Mouse (Mus musculus): ENCODE results near the gene Wnt3a.
"Not testable (repeated sequence)": the region's sequence is repeated elsewhere in the genome, so short reads cannot be mapped to it uniquely, and the experiment has no call there.

Wnt3a gene

DNA sequence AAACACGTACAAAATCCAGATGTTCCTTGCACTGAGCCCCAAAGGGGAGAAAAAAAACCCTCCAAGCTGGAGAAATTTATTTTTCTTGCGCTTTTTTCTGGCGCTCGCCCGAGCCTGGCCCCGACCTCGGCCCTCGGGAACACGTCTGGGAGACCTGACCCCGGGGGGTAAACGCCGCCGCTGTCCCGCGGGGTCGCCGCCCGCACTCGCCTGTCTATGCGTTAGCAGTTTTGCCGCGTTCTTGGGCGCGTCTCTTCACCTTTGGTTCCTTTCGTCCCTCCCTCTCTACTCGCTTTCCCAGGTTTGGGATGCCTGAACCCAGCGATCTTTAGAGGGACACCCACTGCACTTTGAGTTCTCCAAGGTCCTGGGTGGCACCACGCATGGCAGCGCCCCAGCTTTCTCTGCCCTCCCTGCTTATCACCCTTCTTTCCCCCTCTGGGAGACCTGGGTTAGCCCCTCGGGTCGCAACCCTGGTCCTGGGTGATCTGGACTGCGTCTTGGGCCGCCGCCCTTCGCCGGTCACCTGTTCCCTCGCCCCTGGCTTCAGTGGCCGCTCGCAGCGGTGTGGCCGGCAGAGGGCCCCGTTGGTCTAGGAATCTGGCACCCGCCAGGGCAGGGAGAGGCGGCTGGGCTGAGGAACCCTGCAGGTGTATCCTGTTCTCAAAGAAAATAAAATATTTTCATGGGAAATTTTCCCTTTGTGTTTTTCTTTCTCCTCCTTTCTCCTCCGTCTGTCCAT is 17.0 kb upstream of the Wnt3a start:
- DNase-seq (ENCODE audit: low spot score): peak; percentile 64

DNA sequence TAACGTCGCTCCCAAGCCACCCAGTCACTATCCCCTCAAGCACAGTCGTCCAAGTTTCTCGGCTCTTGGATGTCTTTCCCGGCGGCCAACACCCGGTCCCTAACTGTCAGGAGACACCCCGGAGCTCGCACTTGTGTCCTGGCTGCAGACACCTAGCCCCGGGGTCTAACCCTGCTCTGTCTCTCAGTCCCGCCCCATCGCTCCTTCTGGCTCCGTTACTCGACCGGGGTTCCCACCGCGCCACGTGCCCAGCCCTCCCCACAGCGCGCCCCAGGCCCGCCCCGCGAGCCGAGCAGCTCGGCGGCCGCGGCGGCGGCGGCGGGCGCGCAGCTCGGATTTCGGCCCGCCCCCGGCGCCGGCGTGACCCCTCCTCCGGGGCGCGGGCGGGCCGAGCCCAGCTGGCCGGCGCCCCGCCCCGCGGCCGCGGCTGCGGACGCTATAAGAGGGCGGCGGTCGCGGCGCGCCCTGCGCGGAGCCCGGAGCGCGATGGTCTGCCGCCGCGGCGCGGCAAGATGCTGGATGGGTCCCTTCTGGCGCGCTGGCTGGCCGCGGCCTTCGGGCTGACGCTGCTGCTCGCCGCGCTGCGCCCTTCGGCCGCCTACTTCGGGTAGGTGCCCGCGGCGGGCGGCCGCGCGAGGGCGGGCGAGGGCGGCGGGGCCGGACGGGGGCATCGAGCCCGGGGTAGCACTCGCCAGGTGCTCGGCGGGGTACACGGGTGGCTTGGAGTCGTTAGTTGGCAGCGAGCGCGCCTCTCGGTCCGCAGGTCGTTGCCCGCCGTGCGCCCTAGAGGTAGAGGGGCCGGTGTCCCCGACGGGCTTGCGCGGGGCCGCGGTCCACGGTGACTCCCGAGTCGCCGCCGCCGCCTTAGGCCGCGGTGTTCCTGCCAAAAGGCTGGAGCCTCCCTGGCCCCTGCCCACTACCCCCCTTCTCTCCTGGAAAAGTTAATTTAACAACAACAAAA is 16.2 kb upstream of the Wnt3a start, which contains the start of gene Wnt9a:
Wnt9a (plus strand) TSS at position 468 of the 961 bp plus-strand sequence.
- peak; percentile 17 for DNase-seq (ENCODE audit: low spot score)

DNA sequence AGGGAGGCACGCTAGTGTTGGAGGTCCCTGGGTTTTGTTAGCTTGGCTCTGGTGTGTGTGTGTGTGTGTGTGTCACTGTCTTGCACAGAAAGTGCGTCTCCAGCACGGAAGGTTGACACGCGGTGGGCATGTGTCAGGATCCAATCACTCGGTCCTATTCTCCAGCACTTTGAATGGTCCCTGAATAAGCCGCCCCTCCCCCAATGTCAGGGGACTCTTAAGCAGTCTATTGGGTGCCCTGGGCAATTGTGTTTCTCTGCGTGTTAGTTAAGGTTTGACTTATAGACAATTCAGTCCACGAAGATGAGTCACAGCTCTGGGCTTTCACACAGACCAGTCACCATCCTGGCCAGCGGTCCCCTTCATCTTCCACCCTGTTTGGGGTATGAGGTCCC is 15.3 kb upstream of the Wnt3a start:
- DNase-seq (ENCODE audit: low spot score): no peak

DNA sequence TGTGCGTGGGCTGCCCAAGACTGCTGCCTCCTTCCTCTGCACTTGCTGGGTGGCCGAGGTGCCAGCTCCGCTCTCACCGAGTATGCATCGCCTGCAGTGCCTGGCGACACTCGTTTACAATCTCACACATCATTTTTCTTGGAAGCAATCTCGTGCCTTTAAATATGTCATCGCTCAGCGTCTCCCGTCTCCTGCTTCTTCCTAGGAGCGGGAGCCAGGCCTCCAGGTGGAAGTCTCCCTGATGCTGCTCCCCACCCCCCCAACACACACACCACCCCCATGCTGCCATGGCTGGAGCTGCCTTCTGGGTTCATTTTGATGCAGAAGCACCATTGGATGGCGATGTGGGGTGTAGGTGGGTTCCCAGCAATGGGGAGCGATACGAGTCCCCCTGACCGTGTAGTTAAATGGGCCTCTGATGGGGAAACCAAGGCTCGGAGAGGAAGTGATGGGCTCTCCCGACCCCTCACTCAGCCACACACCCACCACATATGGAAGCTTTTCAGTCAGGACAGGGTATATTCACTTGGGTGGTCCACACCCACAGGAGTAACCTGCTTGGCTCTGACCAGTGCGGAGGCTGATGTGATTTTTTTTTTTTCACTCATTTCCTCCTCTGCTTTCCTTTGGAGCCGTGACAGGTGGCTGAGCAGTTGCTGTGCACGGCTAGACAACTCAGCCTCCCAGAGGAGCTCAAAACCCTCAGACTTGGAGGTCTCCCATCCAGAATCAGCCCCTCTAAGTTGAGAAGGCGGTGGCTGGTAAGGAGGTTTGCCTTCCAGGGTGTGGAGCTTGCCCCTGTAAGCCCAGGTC is 14.7 kb upstream of the Wnt3a start:
- no peak for DNase-seq (ENCODE audit: low spot score)

DNA sequence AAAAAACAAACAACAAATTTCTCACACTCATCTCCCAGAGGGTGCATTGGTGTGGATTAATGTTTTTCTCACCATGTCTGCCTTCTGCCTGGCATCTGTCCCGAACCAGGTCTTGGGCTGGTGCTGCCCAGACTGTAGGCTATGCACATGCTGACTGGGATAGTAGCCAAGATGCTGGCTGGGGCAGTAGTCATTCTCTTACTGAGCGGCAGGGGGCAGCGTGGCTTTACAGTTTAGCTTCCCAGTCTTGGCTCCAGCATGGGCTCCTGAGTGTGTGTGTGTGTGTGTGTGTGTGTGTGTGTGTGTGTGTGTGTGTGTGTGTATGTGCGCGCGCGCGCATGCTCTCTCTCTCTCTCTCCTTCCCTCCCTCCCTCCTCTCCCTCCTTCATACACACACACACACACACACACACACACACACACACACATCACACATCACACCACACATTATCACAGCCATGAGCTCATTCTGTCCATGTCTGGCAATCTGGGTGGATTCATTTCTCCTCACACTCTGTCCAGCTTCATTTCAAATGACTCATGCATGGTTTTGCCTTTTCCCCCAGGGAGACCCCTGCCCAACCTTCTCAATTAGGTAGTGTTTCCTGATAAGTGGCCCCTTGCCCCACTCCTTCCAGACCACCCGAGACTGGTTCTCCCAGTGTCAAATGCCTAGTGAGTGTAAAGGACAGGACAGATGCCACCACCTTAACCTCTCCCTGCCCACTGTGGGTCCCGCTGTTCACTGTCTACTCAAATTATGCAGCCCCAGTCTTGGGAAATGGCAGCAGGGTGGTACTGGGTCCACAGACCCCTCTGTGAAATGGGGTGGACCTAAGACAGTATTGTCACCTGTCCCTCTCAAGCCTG is 12.4 kb upstream of the Wnt3a start:
- peak; percentile 92 for DNase-seq (ENCODE audit: low spot score)

DNA sequence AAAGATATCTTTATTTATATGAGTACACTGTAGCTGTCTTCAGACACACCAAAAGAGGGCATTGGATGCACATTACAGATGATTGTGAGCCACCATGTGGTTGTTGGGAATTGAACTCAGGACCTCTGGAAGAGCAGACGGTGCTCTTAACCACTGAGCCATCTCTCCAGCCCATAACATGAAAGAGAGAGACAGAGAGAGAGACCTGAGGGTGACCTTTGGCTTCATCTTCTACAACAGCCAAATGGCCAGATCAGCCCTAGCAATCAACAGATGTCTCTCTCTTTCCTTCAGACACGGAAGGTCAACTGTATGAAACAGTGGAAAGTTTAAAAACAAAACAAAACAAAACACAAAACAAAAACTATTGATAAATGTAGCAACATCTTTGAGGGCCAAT is 10.5 kb upstream of the Wnt3a start:
- DNase-seq (ENCODE audit: low spot score): not testable (repeated sequence)

DNA sequence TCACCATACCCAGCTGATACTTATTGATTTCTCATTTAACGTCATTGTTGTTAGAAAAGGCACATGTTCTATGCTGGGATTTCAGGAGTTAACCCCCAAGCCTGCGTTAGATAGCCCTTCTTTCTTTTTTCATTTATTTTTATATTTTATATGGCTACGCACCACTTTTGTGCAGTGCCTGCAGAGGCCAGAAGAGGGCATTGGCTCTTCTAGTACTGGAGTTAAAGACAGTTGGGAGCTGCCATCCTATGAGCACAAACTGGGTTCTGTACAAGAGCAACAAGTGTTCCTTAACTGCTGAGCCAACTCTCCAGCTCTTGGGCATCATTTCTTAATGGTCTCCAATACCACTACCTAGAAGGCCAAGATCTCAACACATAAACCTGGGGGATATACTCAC is 9.6 kb upstream of the Wnt3a start:
- DNase-seq (ENCODE audit: low spot score): peak; percentile 37

DNA sequence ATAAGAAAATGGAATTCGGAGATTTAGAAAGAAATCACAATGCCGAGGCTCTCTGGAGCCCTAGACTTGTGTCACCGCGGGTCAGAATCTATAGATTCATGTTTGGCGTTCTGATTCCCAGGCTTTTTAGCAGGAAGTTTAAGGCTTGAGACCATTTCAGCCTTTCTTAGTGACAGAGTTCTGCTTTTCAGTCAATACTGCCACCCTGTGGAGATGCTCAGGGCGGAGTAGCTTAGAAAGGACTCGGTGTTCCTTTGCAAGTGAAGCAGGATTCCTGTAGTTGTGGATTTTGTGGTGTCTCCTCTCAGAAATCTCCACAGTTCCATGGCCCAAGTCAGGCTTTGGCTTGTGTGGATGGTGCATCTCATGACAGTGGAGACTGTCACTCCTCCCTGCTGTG is 7.4 kb upstream of the Wnt3a start:
- DNase-seq (ENCODE audit: low spot score): peak; percentile 69

DNA sequence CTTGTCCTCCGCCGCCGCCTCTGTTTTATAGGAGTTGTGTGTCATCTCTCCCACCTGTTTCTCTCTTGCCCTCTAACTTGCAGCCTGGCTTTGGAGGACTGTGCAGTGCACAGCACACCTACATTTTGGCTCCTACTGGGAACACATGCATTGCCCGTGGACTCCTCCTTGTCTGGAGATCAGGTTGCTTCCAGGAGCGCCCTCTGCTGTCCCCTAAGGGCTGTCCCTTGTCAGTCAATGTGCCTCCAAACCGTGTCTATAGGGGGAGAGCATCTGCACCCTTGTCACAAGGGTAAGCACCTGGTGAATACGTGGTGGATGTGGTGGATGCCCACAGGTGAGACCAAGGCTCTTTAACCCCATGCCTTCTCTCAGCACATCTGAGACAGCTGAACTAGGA is 3.1 kb upstream of the Wnt3a start:
- peak; percentile 37 for DNase-seq (ENCODE audit: low spot score)

DNA sequence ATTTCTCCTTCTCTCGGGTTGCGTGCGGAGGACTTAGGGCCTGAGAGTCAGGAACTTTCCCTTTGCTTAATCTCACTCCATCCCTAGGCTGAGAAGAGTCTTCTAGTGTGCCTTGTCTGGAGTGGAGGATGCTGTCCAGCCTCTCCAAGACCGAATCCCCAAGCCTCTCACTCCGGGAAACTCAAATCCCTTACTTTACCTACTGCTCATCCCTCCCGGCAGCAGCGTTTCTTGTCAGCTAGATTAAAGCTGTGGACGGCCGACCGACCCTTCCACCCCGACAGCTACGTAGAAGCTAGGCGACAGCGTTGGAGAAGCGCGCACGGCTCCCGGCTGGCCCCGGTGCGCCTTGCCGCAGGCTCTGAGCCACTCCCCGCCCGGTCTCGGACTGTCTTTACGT is 846 bp downstream of the Wnt3a start:
- DNase-seq (ENCODE audit: low spot score): no peak

DNA sequence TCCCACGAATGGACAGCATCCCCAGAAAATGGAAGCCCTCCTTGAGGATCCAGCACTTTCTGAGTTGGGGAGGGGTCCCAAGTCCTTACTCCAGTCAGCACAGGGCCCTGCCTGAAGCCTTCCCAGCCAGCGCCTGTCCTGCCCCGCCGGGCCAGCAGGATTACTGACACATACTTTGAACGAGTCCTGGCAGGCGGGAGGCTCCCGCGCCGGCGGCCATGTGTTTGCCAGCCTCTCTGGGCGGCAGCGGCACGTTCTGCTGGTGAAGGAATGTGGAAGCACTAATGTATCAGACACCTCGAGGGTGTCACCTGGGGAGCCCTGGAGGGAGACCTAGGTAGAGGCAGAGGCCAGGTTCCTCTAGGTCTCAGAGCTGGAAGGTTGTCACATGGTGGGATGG is 6.4 kb downstream of the Wnt3a start:
- DNase-seq (ENCODE audit: low spot score): no peak

DNA sequence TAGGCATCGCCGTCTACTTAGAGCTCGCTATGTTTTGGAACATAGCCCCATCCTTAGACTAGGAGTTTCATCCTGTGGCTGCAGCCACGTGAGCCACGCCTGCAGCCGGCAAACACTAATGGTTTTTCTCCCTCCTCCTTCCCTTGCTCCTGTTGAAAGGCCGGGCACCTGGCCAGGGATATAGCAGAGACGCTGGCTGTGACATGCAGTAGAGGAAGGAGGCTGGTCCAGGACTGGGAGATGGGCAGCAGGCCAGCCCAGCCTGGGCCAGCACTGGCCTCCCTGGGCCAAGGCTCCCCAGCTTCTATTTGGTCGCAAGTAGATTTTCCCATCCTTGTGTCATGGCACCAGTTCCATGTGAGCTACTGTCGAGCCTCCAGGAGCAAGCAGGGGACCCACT is 7.6 kb downstream of the Wnt3a start:
- peak; percentile 46 for DNase-seq (ENCODE audit: low spot score)

DNA sequence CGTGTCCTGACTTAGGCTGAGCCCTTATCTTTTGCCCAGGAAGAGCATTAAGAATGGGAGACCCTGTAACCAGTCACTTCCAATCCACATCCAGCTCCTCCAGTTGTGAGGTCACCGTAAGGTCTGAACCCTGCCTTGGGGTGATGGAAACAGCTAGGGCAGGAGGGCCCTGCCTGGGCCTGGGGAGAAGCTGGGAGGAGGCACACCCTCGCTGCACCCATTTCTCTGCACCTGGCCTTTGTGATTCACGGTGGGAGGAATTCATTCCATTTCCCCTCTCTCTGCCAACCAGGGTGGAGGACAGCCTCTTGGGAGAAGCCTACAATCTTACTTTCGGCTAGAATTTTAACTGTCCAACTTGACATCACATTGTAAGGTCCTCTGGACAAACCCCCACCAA is 8.4 kb downstream of the Wnt3a start:
- DNase-seq (ENCODE audit: low spot score): no peak

DNA sequence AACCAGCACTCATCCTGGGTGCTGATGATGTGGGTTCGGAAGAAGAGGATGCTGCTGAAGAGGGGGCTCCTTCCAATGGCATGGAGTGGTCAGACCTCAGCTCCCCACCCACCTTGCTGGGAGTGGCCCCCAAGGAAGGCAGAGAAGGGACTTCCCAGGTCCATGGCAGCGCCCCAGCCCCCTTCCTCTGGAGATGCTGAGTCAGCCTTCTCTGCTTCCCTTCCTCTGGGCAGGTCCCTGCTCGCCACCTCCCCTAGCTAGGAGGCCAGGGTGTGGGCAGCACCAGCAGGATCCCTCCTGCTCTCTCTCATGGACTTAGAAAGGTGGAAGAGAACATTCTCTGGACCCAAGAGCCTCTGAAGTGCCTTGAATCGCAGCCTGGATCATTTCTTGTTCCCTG is 12.5 kb downstream of the Wnt3a start:
- DNase-seq (ENCODE audit: low spot score): no peak

DNA sequence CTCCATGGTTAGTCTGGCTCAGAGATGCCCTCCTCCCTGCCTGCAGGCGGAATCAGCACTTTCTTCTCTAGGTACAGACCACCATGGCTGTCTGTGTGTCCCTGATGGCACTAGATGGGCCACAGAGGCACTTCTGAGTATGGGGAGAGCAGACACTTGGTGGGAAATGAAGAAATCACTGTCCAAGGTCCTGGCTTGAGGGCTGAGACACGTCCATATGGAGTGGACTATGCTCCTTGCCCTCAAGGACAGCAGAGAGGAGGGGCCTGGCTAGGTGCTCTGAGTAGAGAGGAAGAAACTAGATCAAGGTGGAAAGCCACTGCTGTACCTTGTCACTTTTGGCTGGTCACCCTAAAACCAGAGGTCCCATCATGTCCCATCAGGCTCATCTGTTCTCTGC is 13.7 kb downstream of the Wnt3a start:
- no peak for DNase-seq (ENCODE audit: low spot score)

DNA sequence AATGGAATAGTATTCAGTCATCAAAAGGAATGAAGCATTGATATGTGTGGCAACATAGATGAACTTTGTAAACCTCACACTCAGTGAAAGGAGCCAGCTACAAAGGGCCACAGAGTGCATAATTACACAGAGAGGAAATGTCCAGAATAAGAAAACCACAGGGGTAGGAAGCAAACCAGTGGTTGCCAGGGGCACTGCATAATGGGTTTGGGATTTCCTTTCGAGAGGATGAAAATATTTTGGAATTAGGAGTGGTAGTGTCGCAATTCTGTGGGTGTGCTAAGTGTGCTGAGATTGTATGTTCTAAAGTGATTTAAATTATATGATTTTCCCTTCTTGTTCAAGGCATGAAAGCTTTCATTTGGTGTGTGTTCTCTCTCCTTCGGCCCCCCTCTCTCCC is 16.4 kb downstream of the Wnt3a start:
- DNase-seq (ENCODE audit: low spot score): no peak

DNA sequence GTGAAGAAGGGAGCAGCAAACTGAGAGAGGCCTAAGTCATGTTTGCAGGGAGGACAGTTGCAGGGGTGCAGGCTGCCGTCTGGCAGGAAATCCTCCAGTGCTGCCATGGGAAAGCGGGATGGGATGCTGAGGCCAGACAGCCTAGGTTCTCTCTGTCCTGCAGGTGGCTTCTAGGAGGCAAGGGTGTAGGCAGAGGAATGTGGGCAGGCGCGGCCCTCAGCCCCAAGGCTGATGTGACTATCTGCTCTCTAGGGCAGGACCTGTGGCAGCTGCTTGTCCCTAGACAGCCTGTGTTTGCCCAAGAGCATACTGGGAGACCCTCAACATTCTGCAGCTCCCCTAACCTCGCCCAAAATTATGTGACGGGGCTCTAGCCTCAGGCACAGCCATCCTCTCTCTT is 23.8 kb downstream of the Wnt3a start:
- no peak for DNase-seq (ENCODE audit: low spot score)

DNA sequence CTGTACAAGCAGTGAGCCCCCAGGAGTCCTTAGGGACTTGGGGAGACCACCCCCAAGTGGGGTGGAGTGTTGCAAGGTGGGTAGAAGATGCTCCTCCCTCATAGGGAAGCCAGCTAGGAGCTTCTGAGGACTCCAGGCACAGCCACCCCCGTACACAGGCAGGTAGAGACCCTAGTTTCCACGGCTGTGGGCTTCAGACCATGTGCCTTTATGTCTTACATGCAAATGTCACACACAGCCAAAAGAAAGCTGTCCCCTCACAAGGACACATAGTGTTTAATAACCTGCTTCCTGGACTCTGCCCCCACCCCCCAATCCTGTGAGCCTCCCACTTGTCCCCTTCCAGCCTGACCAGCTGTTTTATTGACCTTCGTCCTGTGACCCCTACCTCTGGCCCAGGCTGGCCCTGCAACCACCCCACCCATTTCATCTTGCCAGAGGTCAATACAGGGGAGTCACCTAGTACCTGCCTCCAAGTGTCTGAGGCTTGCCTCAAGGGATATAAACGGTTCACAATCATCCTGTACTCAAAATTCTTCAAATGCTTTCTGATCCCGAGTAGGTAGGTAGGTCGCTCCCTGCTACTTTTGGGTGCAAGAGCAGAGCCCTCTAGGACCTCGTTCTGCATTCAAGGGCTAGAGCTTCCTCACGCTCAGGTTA is 25.3 kb downstream of the Wnt3a start:
- no peak for DNase-seq (ENCODE audit: low spot score)

DNA sequence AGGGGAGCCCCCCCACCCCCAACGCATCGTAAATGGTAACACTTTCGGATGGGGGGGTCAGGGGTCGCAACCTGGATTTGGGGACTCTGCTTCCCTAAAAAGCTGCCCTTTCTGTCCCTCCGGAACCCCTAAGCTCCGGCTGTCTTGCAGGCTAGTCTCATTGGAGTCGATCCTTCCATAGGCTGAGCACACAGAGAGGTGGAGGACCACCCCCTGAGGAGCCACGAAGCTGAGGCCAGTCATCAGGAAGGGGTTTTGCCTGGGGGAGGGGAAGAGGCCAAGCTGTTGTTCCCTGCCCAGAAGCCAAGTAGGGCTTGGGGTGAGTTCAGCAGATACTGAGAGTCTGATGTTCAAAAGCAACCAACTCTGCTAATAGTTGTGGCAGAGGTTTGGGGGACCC is 26.0 kb downstream of the Wnt3a start:
- no peak for DNase-seq (ENCODE audit: low spot score)

DNA sequence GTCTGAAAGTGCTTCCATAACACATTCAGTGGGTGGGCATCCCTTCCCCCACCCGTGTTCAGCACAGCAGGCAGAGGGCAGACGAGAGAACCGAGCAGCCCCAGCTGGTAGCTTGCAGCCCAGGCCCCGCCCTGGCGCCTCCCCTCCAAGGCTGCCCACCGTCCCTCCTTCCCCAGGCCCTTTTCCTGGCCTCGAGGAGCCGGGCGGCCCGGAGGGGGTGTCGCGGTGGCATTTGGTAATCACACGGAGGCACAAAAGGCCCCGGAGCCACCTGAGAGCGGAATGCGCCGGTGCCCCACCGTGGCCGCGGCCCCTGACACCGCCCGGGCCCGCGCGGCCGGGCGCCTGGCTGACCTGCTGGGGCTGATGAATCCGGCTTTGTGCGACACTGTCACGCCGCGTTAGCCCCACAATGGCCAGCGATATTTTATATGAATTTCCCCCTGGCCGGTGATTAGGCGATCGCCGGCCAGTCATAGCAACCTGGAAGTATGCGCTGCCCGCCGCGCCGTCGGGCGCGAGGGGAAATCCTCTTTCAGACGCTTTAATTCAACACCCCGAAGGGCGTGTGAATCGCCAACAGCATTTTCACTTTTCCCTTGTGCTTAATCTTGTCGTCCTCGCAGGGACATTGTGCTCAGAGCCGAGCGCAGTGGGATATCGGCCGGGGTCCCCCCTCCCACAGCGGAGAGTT is 26.5 kb downstream of the Wnt3a start:
- DNase-seq (ENCODE audit: low spot score): no peak
